Mouse (Mus musculus) right cerebral cortex, postnatal 10 days (tissue): ENCODE data around the gene Pappa2.
A peak's percentile ranks its signal among the peaks of the same experiment; 100 is the strongest.

Experiments
- DNase-seq, 2 experiments: peaks; one replicate each; pipeline ENCODE4 v3.0.0; 2021; ENCODE audit warnings: low spot score in 2 of 2

The Pappa2 gene

DNA sequence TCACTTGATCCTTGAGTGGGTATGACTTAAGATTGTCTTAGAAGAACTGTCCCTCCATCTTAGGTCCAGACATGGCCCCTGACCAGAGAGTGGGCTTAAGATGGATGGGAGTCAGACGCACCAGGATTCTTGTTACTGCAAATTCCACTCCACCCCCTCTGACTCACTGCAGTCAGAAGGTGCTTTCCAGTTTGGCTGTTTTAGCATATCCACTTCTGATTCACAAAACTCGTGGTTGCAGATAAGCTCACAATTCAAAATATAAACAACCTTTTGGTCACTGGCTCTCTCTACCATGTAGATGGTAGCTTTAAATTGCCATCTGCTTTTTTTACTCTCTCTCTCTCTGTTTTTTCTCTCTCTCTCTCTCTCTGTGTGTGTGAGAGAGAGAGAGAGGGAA lies 214.4 kb downstream of the Pappa2 start:
- no peak for DNase-seq

DNA sequence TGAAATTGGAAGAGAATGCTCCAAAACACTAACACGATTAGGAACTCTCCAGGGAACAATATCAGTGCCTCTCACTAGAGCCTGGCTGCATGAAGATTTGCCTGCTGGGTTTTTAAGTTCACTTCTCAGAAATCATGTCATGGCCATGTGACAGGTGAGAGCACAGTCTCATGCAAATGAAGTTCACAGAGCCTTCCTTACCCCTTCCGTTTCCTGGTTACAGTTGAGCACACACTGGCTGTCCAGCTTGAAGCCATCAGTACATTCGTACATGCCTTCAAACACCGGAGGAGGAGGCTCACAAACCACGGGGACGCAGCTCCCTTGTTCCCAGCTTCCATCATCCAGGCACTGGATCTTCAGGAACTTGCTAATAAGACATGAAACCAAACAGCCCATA lies 215.6 kb downstream of the Pappa2 start:
- no peak for DNase-seq

DNA sequence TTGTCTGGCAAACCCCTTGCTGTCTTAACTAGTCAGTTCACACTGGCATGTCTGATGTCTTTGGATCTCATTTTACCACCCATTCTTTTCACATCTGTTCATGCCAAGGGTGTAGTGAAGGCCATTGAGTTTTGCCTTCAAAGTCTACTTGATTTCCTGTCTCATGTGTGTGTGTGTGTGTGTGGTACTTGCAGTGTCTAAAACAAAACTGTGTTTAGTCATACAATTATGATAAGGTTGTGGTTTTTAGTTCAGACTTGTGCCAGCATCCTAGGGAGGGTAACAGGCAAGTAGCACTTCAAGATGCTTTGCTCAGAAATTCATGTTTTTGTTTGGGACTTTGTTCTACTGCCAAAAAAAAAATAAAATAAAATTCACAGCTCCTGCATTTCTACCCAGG lies 216.1 kb downstream of the Pappa2 start:
- no peak for DNase-seq

DNA sequence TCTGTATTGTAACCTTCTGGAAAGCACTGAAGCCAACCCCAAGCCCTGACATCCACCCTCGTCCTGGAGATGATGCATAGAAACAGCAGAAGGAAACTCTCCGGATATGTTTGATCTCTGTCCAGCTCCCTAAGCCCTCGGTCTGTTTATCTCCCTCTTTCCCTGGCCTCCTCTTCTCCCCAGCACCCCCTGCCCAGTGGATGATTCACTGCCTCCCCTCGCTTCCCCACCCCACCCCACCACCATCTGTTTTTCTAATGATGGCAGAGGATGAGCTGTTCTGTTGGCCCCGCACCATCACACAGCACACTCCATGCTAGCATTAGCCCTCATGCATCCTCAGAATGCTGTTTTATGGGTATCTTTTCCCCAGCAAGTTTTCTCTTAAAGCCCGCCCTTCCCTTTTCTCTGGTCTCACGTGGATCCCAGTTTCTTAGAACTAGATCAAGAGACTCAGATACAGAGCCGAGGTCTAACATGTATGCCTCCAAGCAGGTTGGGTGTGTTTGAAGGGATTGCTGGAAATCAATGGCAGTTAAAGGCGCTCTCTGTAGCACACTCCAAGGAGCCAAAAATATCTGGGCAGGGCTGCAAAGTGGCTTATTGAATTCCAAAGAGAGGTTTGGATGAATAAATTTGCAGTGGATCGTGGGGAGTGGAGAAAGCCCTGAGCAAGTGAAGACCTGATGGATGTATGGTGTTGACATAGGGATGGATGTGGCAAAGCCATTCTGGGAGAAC lies 231.8 kb downstream of the Pappa2 start:
- no peak for DNase-seq

DNA sequence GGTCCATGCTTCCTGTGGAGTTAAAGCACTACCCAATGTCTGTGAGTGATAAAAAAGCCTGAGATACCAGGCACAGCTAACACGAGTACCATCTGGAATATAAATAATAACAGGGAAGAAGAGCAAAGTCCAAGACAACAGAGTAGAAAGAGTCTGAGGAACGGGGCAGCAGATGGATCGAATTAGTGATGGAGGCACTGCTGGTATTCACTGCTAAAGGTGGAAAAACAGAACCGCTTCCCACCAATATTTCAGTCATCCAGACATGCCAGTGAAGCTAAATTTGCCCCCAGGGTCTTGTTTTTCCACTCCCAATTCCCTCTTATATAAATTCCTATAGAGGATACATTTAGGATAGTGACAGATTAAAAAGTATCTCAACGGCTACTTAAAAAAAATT lies 238.8 kb downstream of the Pappa2 start:
- no peak for DNase-seq

DNA sequence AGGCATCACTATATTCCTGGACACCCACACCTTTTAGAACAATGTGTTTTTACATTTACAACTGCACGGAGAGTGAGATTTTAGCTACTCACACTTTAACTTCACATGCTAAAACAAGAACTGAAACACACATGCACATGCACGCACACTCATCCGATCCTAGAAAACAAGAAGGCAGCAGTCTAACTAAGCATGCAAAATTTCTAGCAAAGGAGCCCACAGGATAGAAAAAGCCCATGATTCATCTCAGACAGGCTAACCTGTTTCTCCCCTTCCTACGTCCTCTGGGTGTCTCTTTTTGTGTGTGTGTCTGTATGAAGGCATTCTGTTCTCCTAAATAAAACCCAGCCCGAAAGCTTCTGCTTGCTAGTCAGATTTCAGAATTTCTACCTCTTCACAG lies 239.3 kb downstream of the Pappa2 start:
- DNase-seq, result no peak

DNA sequence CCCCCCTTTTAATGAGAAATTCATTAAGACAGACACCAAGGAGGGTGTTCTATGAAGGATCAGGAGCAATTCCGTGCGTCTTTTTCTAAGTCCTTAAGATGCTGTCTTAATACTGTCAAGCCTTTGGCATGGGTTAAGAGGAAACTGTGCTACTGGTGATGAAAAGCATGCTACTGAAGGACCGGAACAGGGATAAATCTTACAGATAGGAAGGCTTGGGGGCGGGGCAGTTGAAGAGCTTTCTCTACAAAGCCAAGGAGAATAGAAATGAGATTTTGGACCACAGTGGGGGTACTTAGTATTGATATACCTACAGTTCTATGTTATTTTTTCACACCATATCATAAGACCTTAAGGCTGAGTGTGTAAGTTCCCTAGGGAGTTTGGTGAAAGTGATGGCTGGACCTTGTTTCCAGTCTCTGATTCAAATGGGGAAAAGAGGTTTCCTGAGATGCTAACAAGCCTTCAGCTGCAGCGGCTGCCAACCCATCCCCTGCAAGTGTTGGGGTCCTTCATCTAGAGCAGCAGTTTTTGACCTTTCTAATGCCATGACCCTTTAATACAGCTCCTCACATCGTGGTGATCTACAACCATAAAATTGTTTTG lies 240.0 kb downstream of the Pappa2 start:
- DNase-seq, result no peak

DNA sequence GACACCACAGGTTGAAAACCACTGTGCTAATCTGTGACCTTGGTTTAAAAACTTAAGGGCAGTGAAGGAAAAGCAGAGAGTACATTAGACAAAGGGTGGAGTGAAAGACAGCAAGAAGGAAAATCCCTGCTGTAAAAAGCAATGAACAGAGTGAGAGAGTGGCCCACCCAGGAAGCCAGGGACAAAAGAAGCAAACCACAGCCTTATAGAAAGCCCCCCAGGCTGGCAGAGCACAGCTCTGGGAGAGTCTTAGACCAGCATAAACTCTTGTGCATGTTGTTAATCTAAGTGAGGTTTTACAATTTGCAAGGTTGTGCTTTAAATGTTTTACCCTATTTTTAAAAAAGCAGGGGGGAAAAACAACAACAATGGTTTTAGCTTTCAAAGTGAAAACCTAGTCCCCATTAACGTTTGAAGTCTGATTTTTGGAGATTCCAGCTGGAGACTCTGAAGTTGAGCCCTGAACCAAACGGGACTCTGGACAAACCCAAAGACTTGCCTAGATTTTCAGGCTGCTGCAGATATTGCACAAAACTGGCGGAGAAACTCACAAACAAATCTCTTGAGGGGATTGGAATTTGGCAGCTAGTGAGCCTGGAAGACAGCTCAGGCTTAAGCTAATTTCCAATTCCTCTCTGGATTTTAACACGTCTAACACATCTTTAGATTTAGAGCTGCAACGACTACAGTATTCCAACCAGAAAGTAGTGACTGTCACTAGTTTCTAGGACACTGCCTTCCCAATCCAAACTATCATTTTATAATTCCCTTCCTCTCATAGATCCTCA lies 241.0 kb downstream of the Pappa2 start:
- DNase-seq, result peak in 1 of 2 experiments; percentile 24

DNA sequence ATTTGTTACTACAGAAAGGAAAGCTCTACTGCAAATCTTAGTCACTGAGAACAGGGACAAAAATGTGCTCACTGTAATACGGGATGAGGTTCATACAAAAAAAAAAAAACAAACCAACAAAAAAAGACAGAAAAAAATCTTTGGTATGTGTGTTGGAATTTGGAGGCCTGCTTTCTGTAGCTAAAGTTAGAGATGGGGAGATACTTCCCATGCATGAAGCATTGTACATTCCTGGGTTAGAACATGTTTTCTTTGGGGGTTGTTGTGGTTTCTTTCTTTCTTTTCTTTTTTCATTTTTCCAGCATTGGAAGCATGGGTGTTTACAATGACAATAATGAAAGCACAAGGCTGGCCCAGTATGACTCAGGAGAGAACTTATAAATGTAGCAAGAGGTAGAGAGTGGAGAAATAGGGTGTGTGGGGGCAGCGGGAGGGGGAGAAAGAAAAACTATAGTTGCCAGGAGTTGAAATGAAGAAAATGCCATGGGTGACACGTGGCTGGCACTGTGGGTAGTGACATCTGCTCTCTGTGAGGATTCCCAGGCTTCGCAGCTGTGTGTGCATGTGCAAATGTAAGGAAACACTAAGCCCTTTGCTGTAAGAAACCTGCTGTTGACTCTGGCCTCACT lies 247.3 kb downstream of the Pappa2 start:
- DNase-seq, result peak in 1 of 2 experiments; percentile 51

DNA sequence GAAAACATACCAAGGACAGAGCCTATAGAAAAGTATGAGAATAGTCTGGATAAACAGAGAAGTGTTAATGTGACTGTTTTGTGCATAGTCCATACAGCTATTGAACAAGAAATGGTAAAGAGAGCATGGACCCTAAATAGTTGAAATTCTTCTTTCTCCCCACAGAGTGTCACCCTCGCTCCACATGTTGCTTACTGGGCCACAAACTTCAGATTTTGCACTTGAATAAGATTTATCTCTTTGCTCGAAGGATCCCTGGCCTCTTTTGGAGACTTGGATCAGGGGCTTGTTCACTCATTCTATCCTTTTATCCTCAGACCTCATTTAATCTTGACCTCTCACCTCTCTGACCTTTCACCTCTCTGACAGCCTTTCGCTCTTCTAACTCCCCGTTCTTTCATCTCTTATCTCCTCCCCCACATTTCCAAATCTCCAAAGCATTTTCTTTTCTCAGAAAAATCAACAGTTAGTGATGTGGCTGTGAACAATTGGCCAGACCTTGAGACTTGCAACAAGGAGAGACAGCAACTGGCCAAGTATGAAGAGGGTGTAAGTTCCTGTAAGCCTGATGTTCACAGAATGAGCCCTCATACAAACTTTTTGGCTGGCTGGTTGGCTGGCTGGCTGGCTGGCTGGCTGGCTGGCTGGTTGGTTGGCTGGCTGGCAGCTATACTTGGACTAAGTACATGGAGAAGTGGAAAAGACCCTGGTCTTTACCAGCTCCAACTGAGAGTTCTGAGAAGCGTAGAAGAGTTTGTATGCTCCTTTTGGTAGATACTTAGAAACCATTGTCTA lies 266.8 kb downstream of the Pappa2 start:
- DNase-seq, result peak; percentile 34 to 70

DNA sequence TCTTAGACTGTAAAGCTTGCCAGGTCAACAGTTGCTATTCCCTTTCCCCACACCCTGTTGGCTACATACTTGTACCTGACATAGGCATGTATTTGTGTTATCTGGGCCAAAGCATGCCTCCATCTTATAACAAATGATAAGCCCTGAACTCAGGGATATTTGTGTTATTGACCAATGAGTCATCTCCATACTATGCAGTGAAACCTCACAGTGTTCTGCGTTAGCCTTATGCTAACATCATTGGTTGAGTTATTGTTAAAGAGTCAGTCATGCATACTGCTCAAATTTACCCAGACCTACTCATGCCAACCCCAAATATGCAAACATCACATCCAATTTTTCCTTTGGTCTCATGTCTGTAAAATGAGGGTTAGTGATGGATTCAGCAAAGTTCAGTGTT lies 279.0 kb downstream of the Pappa2 start:
- no peak for DNase-seq

DNA sequence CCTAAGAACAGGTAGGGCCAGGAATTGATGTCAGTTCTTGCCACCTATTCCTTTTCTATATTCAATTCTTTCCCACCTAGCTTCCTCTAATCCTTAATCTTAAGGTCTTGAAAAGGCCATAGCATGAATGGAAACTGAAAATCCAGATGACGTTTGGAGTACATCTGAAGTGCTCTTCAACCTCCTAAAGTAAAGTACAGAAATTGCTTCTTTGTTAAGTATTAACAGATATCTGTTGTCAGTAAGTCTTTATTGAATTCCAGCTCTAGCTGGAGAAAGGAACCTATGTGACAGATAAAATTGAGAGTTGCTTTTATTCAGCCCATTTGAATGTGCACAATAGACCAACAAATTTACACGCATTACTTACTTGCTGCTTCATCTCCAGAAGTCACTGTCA lies 280.1 kb downstream of the Pappa2 start:
- DNase-seq, result no peak

DNA sequence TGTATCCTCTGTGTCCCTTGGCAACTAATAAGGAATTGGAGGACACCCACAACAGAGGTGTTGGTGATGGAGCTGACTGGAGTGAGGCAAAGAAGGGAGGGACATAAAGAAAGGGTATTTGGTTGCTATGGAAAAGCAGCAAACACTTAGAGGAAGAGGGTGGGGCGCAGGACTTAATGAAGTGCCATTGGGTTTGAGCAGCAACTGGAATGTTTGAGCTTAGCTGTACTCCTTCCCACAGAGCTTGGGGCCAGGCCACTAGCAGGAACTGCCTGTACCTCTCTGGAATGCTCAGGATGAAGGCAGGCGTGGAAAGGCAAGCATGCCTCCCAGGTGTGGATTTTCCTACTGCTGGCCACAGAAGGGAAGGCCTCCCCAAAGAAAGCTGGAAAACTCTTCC lies 281.0 kb downstream of the Pappa2 start:
- DNase-seq, result no peak

DNA sequence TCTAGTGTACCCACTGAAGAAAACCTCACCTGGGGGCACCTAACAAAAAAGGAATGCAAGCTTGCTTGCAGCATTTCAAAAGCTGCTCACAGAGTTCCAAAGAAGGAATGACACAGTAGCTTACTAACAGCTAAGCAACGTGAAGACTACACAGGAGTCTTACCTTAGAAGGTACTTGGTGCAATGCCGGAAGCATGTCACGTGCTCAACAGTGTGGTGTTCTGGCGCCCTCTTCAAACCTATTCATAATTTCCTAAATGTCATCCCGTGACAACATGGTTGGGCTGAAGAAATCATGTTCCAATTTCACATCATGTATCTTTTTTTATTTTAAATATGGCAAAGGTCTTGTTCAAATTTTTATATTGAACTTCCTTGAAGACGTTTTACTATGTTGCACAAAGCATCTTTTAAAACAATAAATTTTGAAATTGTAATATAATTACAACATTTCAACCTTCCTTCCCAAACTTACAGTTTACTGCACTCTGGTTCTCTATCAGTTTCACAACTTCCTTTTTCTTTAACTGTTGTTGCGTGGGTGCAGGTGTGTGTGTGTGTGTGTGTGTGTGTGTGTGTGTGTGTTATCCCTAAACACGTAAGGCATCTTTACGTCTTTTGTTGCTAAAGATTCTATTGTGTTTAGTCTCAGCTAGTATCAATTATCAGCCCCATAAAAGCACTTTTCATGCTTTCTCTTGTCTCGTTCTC lies 282.3 kb downstream of the Pappa2 start:
- DNase-seq, result no peak

DNA sequence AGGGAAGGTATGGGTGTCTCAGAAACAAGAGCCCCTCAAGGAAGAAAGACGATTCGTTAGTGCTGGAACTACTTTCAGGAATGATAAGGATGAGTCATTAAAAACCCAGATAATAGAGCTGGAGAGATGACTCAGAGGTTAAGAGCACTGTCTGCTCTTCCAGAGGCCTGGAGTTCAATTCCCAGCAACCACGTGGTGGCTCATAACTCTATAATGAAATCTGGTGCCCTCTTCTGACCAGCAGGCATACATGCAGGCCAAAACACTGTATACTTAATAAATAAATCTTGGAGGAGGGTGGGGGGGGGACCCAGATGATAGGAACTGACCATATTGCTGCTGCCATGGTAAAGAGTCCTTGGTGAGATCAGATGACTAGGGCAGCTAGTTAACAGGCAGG lies 282.9 kb downstream of the Pappa2 start:
- DNase-seq, result no peak

DNA sequence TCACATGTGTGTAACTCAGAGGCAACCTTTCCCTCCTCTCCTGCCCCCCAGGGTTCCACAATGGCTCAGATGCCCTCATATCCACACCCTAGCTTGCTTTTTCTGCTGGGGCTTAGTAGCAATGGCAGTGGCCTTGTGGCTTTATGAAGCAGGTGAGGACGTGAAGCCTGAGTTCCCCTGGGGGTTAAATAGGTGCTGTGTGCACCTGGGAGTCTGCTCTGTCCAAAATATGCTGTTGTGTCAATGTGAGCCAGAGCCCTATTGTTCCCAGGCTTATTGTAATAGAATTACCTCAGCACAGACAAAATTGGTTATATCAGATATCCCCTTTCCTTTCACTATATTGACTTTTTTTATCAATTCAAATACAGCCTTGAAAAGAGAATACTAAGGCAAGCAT lies 292.6 kb downstream of the Pappa2 start:
- no peak for DNase-seq

DNA sequence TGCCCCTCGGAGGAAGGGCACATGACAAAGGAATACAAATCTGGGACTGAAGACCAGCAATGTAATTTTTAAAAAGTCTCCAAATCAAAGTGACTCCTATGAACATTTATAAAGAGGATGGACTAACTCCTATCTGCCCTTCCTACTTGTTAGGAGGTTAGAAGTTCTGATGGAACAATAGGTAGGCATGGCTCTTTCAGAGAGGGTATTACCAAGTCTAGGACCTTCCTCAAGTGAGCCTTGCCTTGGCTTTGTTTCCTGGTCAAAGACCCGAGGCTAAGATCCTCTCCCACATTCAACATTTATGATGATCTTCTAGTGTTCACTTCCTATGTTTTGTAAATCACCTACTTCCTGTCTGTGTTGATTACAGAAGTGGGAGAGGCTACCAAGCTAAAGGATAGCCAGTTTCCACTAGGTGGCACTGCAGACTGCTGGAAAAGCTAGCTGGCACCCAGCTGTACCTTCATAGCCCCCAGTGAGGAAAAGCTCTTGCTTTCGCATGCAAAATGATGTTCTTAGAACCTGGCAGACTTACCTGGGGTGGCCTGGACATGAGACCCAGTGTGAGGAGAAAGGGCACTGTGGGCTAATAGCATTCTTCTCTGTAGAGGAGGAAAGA lies 310.2 kb downstream of the Pappa2 start:
- DNase-seq, result peak; percentile 71 to 72

DNA sequence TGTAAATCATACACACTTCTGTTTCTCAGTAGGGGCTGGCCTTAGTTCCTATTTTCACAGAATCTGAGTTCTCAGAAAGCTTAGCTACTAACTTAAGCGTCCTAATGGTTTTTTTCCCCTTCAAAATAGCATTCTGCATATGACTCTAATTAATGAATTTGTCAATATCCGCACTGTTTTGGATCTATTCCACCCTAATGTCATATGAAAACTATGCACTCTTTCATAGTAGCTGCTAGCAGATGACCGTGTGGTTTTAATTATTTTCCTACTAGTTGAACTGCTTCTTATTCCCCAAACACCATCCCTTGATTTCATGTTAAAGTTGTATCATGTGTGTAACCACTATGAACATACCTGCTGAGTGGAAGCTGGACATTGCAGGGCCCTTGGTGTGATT lies 314.3 kb downstream of the Pappa2 start:
- DNase-seq, result no peak
